Mouse (Mus musculus) neutrophil, adult 5-6 weeks (primary cell): ENCODE data around the gene Anxa9. TPM values are rescaled to one million over a fixed set of nuclear protein-coding genes. Genes with fewer than 3 reads are reported as not detected.
A peak's percentile ranks its signal among the peaks of the same experiment; 100 is the strongest.

Experiments used
- ATAC-seq: fragments of 151-379, 151-347 bp; 2 replicates; pipeline ENCODE4 v1.8.0; 2017; ENCODE audit warnings: mild to moderate bottlenecking, moderate TSS enrichment; ENCODE audit not compliant: insufficient number of reproducible peaks, poor library complexity, low FRiP score, severe bottlenecking; ENCODE audit errors: extremely low read depth
- total RNA-seq: library from RNA; stranded (forward); fragments of 200-1000 nt; gene quantifications from 2 replicates; pipeline ENCODE4 v1.2.3, GENCODE M21; 2017

Anxa9 gene
- total RNA-seq, 1 experiment from 2014 or later, result 2.3 TPM

DNA sequence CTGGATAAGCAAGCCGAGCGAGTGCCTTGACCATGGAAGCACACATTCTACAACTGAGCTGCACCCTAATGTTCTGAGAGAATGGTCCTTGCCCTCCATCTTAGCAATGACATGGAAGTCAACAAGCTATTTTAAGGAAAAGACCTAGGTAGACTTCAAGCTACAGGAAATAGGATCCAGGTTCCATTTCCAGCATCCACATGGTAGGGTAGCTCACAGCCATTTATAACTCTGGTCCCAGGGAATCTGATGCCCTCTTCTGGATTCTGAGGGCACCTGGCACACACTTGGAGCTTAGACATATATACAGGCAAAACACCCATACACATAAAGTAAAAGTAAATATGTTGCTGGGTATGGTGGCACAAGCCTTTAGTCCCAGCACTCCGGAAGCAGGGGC, 40.9 kb downstream of the Anxa9 start:
- ATAC-seq, result no peak

GRCm38 (mm10) chr3:95264724-95265123, 42.3 kb downstream of the Anxa9 start:
- no peak for ATAC-seq

DNA sequence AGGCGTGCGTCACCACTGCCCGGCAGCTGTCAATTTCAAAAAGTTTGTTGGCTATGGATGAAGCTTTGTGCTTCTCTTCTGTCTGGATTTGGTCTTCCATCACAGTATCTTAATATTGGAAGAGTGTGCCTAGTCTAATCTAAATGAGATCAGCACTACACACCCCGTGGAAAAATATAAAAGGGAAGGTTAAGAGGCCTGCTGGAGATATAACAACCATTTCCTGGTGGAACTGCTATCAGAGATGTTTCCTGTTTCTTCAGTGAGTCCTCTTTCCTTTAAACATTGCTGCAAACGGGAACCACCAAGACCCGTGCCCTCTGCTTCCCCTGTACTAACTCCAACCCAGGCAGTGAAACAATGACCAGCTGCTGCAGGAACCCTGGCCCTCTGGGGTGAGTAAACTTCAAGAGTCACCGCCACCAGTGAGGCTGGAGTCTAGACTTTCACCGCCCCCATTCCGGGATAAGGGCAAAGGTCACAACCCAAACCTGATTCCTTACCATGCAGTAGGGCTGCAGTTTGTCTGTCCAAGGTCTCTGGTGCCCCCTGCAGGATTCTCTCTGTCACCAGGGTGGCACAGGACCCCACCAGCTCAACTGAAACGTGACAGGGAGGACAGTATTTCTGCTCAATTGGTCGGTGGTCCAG, 43.8 kb downstream of the Anxa9 start:
- peak; percentile 79 for ATAC-seq

DNA sequence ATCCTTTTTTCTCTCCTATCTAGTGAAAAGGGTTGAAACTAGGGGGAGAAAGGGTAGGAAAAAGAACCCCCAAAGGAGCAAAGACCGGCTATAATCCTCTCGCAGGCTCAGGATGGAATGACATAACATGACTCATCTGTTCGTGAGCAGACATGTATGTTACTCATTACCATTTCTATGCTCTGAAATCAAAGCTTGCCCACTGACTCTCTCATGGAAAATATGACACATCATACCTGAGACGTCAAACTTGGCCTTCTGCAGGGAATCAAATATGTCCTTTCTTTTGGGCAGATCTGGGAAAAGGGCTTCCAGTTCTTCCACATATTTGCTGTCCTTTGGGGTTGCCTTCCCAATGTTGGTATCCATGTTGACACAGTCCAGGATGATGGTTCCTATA, 45.0 kb downstream of the Anxa9 start:
- no peak for ATAC-seq

DNA sequence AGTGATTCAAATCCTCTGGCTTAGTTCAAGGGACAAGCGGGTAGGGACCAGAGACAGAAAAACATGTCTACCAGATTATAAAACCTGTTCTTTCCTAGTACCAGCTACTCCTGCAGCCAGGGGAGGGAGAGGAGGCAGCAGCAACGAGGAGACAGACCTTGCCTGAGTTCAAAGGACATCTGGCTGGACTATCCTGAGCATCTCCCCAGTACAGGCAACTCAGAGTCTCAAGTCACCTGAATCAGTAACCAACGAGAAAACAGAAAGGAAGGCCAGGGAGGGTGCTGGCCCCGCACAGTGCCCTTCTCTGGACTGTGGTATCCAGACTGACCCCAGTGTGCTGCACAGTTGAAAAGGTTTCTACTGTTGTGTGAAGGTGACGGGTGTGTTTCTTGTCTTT, 50.0 kb downstream of the Anxa9 start:
- ATAC-seq, result no peak

DNA sequence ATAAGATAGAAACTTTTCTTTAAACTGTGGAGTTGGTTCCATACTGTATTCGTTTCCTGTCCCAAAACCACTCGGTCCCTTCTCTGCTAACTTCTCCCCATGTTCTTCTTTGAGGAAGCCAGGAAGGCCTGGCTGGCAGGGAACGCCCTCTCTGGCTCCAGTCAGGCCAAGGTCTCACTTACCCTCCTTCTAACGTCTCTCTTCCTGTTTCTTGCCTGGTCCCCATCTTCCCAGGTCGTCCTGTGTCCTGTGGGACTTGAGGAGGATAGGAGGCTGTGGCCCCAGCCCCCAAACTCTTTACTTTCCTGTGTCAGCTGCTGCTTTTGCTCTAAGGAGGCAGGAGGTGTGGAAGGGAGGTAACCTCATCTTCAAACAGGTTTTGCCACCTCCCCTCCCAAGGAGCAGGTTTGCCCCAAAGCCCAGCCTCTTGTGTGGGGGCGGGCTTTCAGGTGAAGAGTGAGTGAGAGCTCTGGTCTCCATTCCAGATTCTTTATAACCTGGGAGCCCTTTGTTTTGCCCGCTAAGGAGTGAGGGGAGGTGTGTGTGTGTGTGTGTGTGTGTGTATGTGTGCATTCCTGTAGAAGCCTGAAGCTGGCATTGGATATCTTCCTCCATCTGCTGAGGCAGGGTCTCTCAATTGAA, 56.1 kb downstream of the Anxa9 start, which contains the start of gene Bnipl:
Bnipl (minus strand) TSS at position 411 of the 642 bp plus-strand sequence.
- ATAC-seq, result no peak

- no peak for ATAC-seq
Measured at GRCm38 (mm10) chr3:95250361-95250760, 56.6 kb downstream of the Anxa9 start.

GRCm38 (mm10) chr3:95247660-95248336, 59.2 kb downstream of the Anxa9 start:
- ATAC-seq, result no peak

DNA sequence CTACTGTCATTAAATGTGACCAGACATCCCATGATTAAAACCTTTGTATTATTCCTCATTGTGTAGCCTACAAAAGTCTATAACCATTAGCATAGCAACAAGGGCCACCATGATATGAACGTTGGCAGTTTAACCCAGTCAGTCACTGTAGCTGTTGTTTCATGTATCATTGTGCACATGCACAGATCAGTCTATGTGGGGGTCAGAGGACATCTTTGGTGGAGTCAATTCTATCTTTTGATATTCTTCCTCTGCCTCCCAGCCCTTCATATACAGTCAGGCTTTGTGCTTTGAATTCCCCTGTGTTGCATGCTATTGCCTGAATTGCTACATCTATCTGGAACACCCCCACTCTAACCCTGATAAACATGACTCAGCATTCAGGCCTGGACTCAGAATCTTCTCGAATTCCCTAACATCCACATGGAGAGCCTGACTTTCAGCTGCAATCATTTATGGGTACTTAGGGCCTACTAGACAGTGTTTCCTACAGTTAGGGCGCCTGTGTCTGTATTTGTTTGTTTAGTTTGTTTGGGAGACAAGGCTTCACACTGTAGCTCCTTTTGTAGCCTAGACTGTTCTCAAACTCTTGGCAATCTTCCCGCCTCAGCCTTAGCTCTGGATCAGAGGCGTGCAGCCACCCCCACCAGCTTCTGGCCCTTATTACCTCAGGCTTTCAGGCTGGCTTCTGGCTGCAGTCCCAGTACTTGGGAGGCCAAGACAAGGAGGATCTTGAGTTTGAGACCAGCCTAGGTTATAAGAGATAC, 60.3 kb downstream of the Anxa9 start:
- no peak for ATAC-seq

Other genes starting within 250 kb of the Anxa9 start
- gene Pip5k1a, start 200.2 kb downstream of the Anxa9 start, total RNA-seq, result 26.8 and 30.8 TPM in 2 replicates
- gene Vps72, start 196.2 kb downstream of the Anxa9 start, total RNA-seq, result 63.9 and 79.4 TPM in 2 replicates
- 0.49 and 1.7 TPM in 2 replicates for gene Tmod4, start 182.7 kb downstream of the Anxa9 start, total RNA-seq
- gene Scnm1, start 173.2 kb downstream of the Anxa9 start, total RNA-seq, result 111 and 146 TPM in 2 replicates
- gene Lysmd1, start 173.1 kb downstream of the Anxa9 start, total RNA-seq, result 11.4 and 12.3 TPM in 2 replicates
- gene Tnfaip8l2, start 164.8 kb downstream of the Anxa9 start, total RNA-seq, result 120 and 124 TPM in 2 replicates
- 0.49 TPM in 1 of 2 replicates, not detected in the other for gene Sema6c, start 146.7 kb downstream of the Anxa9 start, total RNA-seq
- 120 and 122 TPM in 2 replicates for gene Gabpb2, start 89.3 kb downstream of the Anxa9 start, total RNA-seq
- gene Cdc42se1, start 78.4 kb downstream of the Anxa9 start, total RNA-seq, result 303 and 323 TPM in 2 replicates
- gene Mllt11, start 75.0 kb downstream of the Anxa9 start, total RNA-seq, result 14.1 and 16.3 TPM in 2 replicates
- not detected in 2 replicates for gene Gm128, start 65.6 kb downstream of the Anxa9 start, total RNA-seq
- not detected in 2 replicates for gene Bnipl, start 56.0 kb downstream of the Anxa9 start, total RNA-seq
- 107 and 116 TPM in 2 replicates for gene Mindy1, start 25.8 kb downstream of the Anxa9 start, total RNA-seq
- gene Prune1, start 25.1 kb downstream of the Anxa9 start, total RNA-seq, result 12.0 and 13.3 TPM in 2 replicates
- gene Cers2, start 7.6 kb upstream of the Anxa9 start, total RNA-seq, result 162 and 168 TPM in 2 replicates
- 30.6 and 39.3 TPM in 2 replicates for gene Setdb1, start 50.0 kb upstream of the Anxa9 start, total RNA-seq
- not detected in 2 replicates for gene 4930558C23Rik, start 95.7 kb upstream of the Anxa9 start, total RNA-seq
- gene Arnt, start 127.2 kb upstream of the Anxa9 start, total RNA-seq, result 60.4 and 67.5 TPM in 2 replicates
- gene Ctsk, start 192.1 kb upstream of the Anxa9 start, total RNA-seq, result 1.7 and 2.8 TPM in 2 replicates
- 904 and 941 TPM in 2 replicates for gene Ctss, start 219.6 kb upstream of the Anxa9 start, total RNA-seq